Mouse (Mus musculus): ENCODE results near the gene Gm26938. TPM values are rescaled to one million over a fixed set of nuclear protein-coding genes. Genes with fewer than 3 reads are reported as not detected.

Gm26938 gene
- polyA plus RNA-seq, 1 experiment from 2014 or later, result not detected

- Histone ChIP-seq H3K27me3 (no peaks in the 10 kb centered on the region), H3K9ac (peak within 1 kb of the TSS; percentile 72), H3K4me2 (peak within 1 kb of the TSS; percentile 100), H3K27ac (peak within 1 kb of the TSS; percentile 82), H3K9me3 (replicated peaks) (no peaks in the 10 kb centered on the region), H3K36me3 (no peaks in the 10 kb centered on the region), H3K4me1 (peaks cover 47% of the 10 kb centered on the region), H3K4me3 (replicated peaks) (peak within 1 kb of the TSS; percentile 86)
- peak; percentile 90 for ATAC-seq (replicated peaks; ENCODE audit: low FRiP score)
- under 1% methylated on average over 92 of the region's 92 CpGs for WGBS
These were observed 34.7 kb downstream of the Gm26938 start, which contains the start of gene Mafk for GRCm38 (mm10) chr5:139791227-139792158. Mafk (plus strand) TSS chr5:139791513.

- Histone ChIP-seq H3K4me1 (peaks cover 32% of the 10 kb centered on the region), H3K27ac (no peak overlapping the region), H3K4me2 (no peak overlapping the region), H3K4me3 (replicated peaks) (no peak overlapping the region), H3K9ac (no peak overlapping the region), H3K27me3 (no peaks in the 10 kb centered on the region), H3K36me3 (no peaks in the 10 kb centered on the region), H3K9me3 (replicated peaks) (no peaks in the 10 kb centered on the region)
- WGBS, result 54% methylated on average over 4 of the region's 4 CpGs
- no peak for ATAC-seq (replicated peaks; ENCODE audit: low FRiP score)
These were observed 36.7 kb downstream of the Gm26938 start for GRCm38 (mm10) chr5:139789466-139789865.

DNA sequence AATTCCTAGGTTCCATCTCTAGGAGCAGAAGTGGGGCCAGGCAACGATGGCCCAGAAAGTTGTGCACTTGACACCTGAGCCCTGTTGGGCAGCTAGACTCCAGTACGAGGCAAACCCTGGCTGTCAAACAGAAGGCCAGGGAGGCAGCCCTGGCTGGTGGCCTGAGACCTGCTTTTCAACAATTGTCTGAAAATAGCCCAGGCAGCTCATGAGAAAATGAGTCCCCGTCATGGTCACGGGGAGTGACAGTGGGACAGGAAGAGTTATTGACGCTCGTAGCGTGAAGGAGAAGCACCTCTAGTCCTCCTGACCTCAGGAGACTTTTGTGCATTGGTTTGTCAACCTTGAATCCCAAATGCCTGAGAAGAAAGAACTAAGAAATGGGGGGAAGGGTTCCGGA, 44.8 kb downstream of the Gm26938 start:
- Histone ChIP-seq H3K27me3 (no peaks in the 10 kb centered on the region), H3K9ac (no peak overlapping the region), H3K4me1 (no peaks in the 10 kb centered on the region), H3K27ac (no peak overlapping the region), H3K4me3 (replicated peaks) (no peak overlapping the region), H3K9me3 (replicated peaks) (no peaks in the 10 kb centered on the region), H3K4me2 (no peak overlapping the region), H3K36me3 (no peaks in the 10 kb centered on the region)
- no peak for ATAC-seq (replicated peaks; ENCODE audit: low FRiP score)
- 52% methylated on average over 8 of the region's 8 CpGs for WGBS

DNA sequence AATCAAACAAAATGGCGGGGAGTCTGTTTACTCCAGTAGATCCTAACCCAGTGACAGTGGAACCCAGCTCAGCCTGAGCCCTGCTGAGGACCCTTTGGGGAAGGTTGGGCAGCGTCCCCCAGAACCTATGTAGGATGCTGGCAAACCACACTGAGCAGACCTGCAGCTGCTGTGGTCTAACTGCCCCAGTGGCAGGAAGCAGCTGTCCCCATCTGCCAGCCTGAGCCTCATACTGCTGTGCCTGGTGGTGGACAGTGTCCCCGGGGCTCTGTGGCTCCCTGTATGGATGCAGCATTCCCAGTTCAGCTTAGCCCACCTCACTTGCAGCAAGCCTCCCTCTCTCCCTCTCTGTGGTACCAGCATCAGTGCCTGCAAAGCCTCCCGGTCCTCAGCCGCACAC, 49.2 kb downstream of the Gm26938 start:
- 85% methylated on average over 5 of the region's 5 CpGs for WGBS
- H3K4me1 ChIP-seq, result peaks cover 14% of the 10 kb centered on the region
- no peaks in the 10 kb centered on the region for H3K9me3 ChIP-seq (replicated peaks)
- H3K4me3 ChIP-seq (replicated peaks), result no peak overlapping the region
- H3K27me3 ChIP-seq, result no peaks in the 10 kb centered on the region
- no peak for ATAC-seq (replicated peaks; ENCODE audit: low FRiP score)
- peaks cover 22% of the 10 kb centered on the region for H3K36me3 ChIP-seq
- no peak overlapping the region for H3K27ac ChIP-seq
- H3K4me2 ChIP-seq, result no peak overlapping the region
- no peak overlapping the region for H3K9ac ChIP-seq

- peaks cover 38% of the 10 kb centered on the region for H3K36me3 ChIP-seq
- peak within 1 kb of the TSS; percentile 34; the same call in 1 of the 2 replicates for H3K27ac ChIP-seq
- peak within 1 kb of the TSS; percentile 100 for H3K4me3 ChIP-seq (replicated peaks)
- peak; percentile 92 for ATAC-seq (replicated peaks; ENCODE audit: low FRiP score)
- no peaks in the 10 kb centered on the region for H3K27me3 ChIP-seq
- peak within 1 kb of the TSS; percentile 89 for H3K4me2 ChIP-seq
- H3K9me3 ChIP-seq (replicated peaks), result no peaks in the 10 kb centered on the region
- H3K4me1 ChIP-seq, result peaks cover 14% of the 10 kb centered on the region
- peak within 1 kb of the TSS; percentile 88 for H3K9ac ChIP-seq
- WGBS, result under 1% methylated on average over 55 of the region's 55 CpGs
These were observed 50.8 kb downstream of the Gm26938 start, which contains the start of gene Ints1 for GRCm38 (mm10) chr5:139775216-139775926. Ints1 (minus strand) TSS chr5:139775674.

GRCm38 (mm10) chr5:139768216-139768615, 58.0 kb downstream of the Gm26938 start:
- Histone ChIP-seq H3K9ac (no peak overlapping the region), H3K9me3 (replicated peaks) (no peaks in the 10 kb centered on the region), H3K27me3 (no peaks in the 10 kb centered on the region), H3K4me3 (replicated peaks) (no peak overlapping the region), H3K4me1 (no peaks in the 10 kb centered on the region), H3K4me2 (no peak overlapping the region), H3K27ac (no peak overlapping the region), H3K36me3 (peaks cover 100% of the 10 kb centered on the region)
- WGBS, result 97% methylated on average over 8 of the region's 8 CpGs
- no peak for ATAC-seq (replicated peaks; ENCODE audit: low FRiP score)

DNA sequence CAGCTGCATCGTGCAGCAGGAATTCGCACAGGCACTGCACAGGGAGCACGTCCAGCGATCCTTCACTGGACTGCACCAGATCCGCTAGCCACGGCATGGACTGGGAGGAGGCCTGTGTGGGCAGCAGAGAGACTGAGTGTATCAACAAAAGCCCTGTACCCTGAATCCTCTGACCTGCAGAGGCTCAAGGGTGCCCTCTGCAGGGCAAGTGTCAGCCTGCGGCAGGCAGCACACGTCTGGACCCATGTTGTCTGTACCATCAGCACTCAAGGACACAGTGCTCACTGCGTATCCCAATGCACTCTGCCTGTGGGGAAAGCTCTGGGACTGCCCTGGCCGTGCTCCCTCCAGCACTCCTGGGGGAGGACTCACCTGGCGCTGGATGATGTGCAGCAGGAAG, 61.9 kb downstream of the Gm26938 start:
- H3K4me3 ChIP-seq (replicated peaks), result no peak overlapping the region
- ATAC-seq (replicated peaks; ENCODE audit: low FRiP score), result no peak
- no peaks in the 10 kb centered on the region for H3K9me3 ChIP-seq (replicated peaks)
- no peak overlapping the region for H3K4me2 ChIP-seq
- peaks cover 100% of the 10 kb centered on the region for H3K36me3 ChIP-seq
- no peaks in the 10 kb centered on the region for H3K27me3 ChIP-seq
- no peak overlapping the region for H3K9ac ChIP-seq
- WGBS, result 72% methylated on average over 11 of the region's 11 CpGs
- H3K4me1 ChIP-seq, result no peaks in the 10 kb centered on the region
- H3K27ac ChIP-seq, result no peak overlapping the region

GRCm38 (mm10) chr5:139758096-139758495, 68.1 kb downstream of the Gm26938 start:
- Histone ChIP-seq H3K27ac (no peak overlapping the region), H3K4me3 (replicated peaks) (no peak overlapping the region), H3K9me3 (replicated peaks) (no peaks in the 10 kb centered on the region), H3K36me3 (peaks cover 98% of the 10 kb centered on the region), H3K4me2 (no peak overlapping the region), H3K4me1 (no peaks in the 10 kb centered on the region), H3K9ac (no peak overlapping the region), H3K27me3 (no peaks in the 10 kb centered on the region)
- ATAC-seq (replicated peaks; ENCODE audit: low FRiP score), result no peak
- 88% methylated on average over 16 of the region's 16 CpGs for WGBS

Small RNA genes within 50 kb of the gene (microRNA-seq; reads per million reads assigned to microRNA genes)
- gene Mir7037, result not detected

Other genes with a start within 250 kb of the Gm26938 start
- 4.6 and 5.9 TPM in 2 replicates for gene Micall2, start 90.1 kb downstream of the Gm26938 start, polyA plus RNA-seq (2015; fragmentation: Nextera tagmentation; extraction: Ambion mirVana)
- 26.1 and 27.7 TPM in 2 replicates for gene Ints1, start 50.7 kb downstream of the Gm26938 start, polyA plus RNA-seq (2015; fragmentation: Nextera tagmentation; extraction: Ambion mirVana)
- gene Mafk, start 34.9 kb downstream of the Gm26938 start, polyA plus RNA-seq (2015; fragmentation: Nextera tagmentation; extraction: Ambion mirVana), result 10.6 and 11.1 TPM in 2 replicates
- gene Tmem184a, start 6.5 kb downstream of the Gm26938 start, polyA plus RNA-seq (2015; fragmentation: Nextera tagmentation; extraction: Ambion mirVana), result 5.8 and 7.2 TPM in 2 replicates
- 74.0 and 77.8 TPM in 2 replicates for gene Psmg3, start 478 bp upstream of the Gm26938 start, polyA plus RNA-seq (2015; fragmentation: Nextera tagmentation; extraction: Ambion mirVana)
- gene Elfn1, start 81.5 kb upstream of the Gm26938 start, polyA plus RNA-seq (2015; fragmentation: Nextera tagmentation; extraction: Ambion mirVana), result 0.26 and 0.41 TPM in 2 replicates

Data from kidney, embryonic 15.5 days (tissue).